Mouse (Mus musculus): ENCODE measurements around the gene Ccnjl. TPM values are rescaled to one million over a fixed set of nuclear protein-coding genes. Genes with fewer than 3 reads are reported as not detected.

Gene Ccnjl
- polyA plus RNA-seq, 1 experiment: not detected

- Histone ChIP-seq H3K36me3 (ENCODE audit: control insufficient read depth) (no peaks in the 10 kb centered on the region), H3K9me3 (ENCODE audit: control insufficient read depth, low read length) (no peaks in the 10 kb centered on the region), H3K4me1 (ENCODE audit: control insufficient read depth) (no peaks in the 10 kb centered on the region), H3K27me3 (ENCODE audit: control insufficient read depth) (no peaks in the 10 kb centered on the region), H3K4me3 (replicated peaks) (no peak overlapping the region)
- TF ChIP-seq GATA1 (IDR thresholded peaks at IDR 0.05; ENCODE audit: low read length) (no peak), TAL1 (IDR thresholded peaks at IDR 0.05; ENCODE audit: low read length) (no peak)
Observed at GRCm38 (mm10) chr11:43556538-43556937, 28.0 kb downstream of the Ccnjl start.

GRCm38 (mm10) chr11:43559515-43560292 lies 31.1 kb downstream of the Ccnjl start:
- Histone ChIP-seq H3K27me3 (ENCODE audit: control insufficient read depth) (no peaks in the 10 kb centered on the region), H3K9me3 (ENCODE audit: control insufficient read depth, low read length) (no peaks in the 10 kb centered on the region), H3K4me3 (replicated peaks) (no peak overlapping the region), H3K4me1 (ENCODE audit: control insufficient read depth) (no peaks in the 10 kb centered on the region), H3K36me3 (ENCODE audit: control insufficient read depth) (no peaks in the 10 kb centered on the region)
- TF ChIP-seq GATA1 (IDR thresholded peaks at IDR 0.05; ENCODE audit: low read length) (no peak), TAL1 (IDR thresholded peaks at IDR 0.05; ENCODE audit: low read length) (no peak)

- Histone ChIP-seq H3K4me1 (ENCODE audit: control insufficient read depth) (no peaks in the 10 kb centered on the region), H3K9me3 (ENCODE audit: control insufficient read depth, low read length) (no peaks in the 10 kb centered on the region), H3K4me3 (replicated peaks) (no peak overlapping the region), H3K36me3 (ENCODE audit: control insufficient read depth) (no peaks in the 10 kb centered on the region), H3K27me3 (ENCODE audit: control insufficient read depth) (no peaks in the 10 kb centered on the region)
- TF ChIP-seq GATA1 (IDR thresholded peaks at IDR 0.05; ENCODE audit: low read length) (no peak), TAL1 (IDR thresholded peaks at IDR 0.05; ENCODE audit: low read length) (no peak)
Observed at GRCm38 (mm10) chr11:43563654-43564244, 35.2 kb downstream of the Ccnjl start.

- TF ChIP-seq GATA1 (IDR thresholded peaks at IDR 0.05; ENCODE audit: low read length): no peak
- no peak for TF ChIP-seq TAL1 (IDR thresholded peaks at IDR 0.05; ENCODE audit: low read length)
- Histone ChIP-seq H3K9me3 (ENCODE audit: control insufficient read depth, low read length) (no peaks in the 10 kb centered on the region), H3K4me1 (ENCODE audit: control insufficient read depth) (no peaks in the 10 kb centered on the region), H3K4me3 (replicated peaks) (no peak overlapping the region), H3K36me3 (ENCODE audit: control insufficient read depth) (no peaks in the 10 kb centered on the region), H3K27me3 (ENCODE audit: control insufficient read depth) (no peaks in the 10 kb centered on the region)
Observed at GRCm38 (mm10) chr11:43565414-43565813, 36.8 kb downstream of the Ccnjl start.

- Histone ChIP-seq H3K4me3 (replicated peaks) (no peak overlapping the region), H3K36me3 (ENCODE audit: control insufficient read depth) (no peaks in the 10 kb centered on the region), H3K27me3 (ENCODE audit: control insufficient read depth) (no peaks in the 10 kb centered on the region), H3K4me1 (ENCODE audit: control insufficient read depth) (no peaks in the 10 kb centered on the region; the same call in 1 of the 2 replicates), H3K9me3 (ENCODE audit: control insufficient read depth, low read length) (no peaks in the 10 kb centered on the region)
- TF ChIP-seq GATA1 (IDR thresholded peaks at IDR 0.05; ENCODE audit: low read length): no peak
- no peak for TF ChIP-seq TAL1 (IDR thresholded peaks at IDR 0.05; ENCODE audit: low read length)
Observed at GRCm38 (mm10) chr11:43565852-43566251, 37.3 kb downstream of the Ccnjl start.

- no peaks in the 10 kb centered on the region for H3K9me3 ChIP-seq (ENCODE audit: control insufficient read depth, low read length)
Observed at GRCm38 (mm10) chr11:43566696-43567095, 38.1 kb downstream of the Ccnjl start.

GRCm38 (mm10) chr11:43568263-43568662 lies 39.7 kb downstream of the Ccnjl start:
- Histone ChIP-seq H3K4me1 (ENCODE audit: control insufficient read depth) (no peaks in the 10 kb centered on the region; the same call in 1 of the 2 replicates), H3K36me3 (ENCODE audit: control insufficient read depth) (no peaks in the 10 kb centered on the region), H3K4me3 (replicated peaks) (no peak overlapping the region), H3K9me3 (ENCODE audit: control insufficient read depth, low read length) (no peaks in the 10 kb centered on the region), H3K27me3 (ENCODE audit: control insufficient read depth) (no peaks in the 10 kb centered on the region)
- no peak for TF ChIP-seq GATA1 (IDR thresholded peaks at IDR 0.05; ENCODE audit: low read length)
- no peak for TF ChIP-seq TAL1 (IDR thresholded peaks at IDR 0.05; ENCODE audit: low read length)

More at GRCm38 (mm10) chr11:43566696-43567095, 38.1 kb downstream of the Ccnjl start:
- H3K4me3 ChIP-seq (replicated peaks): no peak overlapping the region
- no peaks in the 10 kb centered on the region; the same call in 1 of the 2 replicates for H3K4me1 ChIP-seq (ENCODE audit: control insufficient read depth)
- TF ChIP-seq GATA1 (IDR thresholded peaks at IDR 0.05; ENCODE audit: low read length) (no peak), TAL1 (IDR thresholded peaks at IDR 0.05; ENCODE audit: low read length) (no peak)
- no peaks in the 10 kb centered on the region for H3K36me3 ChIP-seq (ENCODE audit: control insufficient read depth)
- no peaks in the 10 kb centered on the region for H3K27me3 ChIP-seq (ENCODE audit: control insufficient read depth)

GRCm38 (mm10) chr11:43569188-43569587 lies 40.6 kb downstream of the Ccnjl start:
- H3K4me3 ChIP-seq (replicated peaks): no peak overlapping the region
- no peaks in the 10 kb centered on the region for H3K9me3 ChIP-seq (ENCODE audit: control insufficient read depth, low read length)
- TF ChIP-seq TAL1 (IDR thresholded peaks at IDR 0.05; ENCODE audit: low read length) (no peak), GATA1 (IDR thresholded peaks at IDR 0.05; ENCODE audit: low read length) (no peak)

GRCm38 (mm10) chr11:43569595-43569994 lies 41.0 kb downstream of the Ccnjl start:
- no peaks in the 10 kb centered on the region for H3K9me3 ChIP-seq (ENCODE audit: control insufficient read depth, low read length)
- H3K4me3 ChIP-seq (replicated peaks): no peak overlapping the region
- H3K36me3 ChIP-seq (ENCODE audit: control insufficient read depth): no peaks in the 10 kb centered on the region
- TF ChIP-seq GATA1 (IDR thresholded peaks at IDR 0.05; ENCODE audit: low read length): no peak
- no peaks in the 10 kb centered on the region; the same call in 1 of the 2 replicates for H3K4me1 ChIP-seq (ENCODE audit: control insufficient read depth)
- H3K27me3 ChIP-seq (ENCODE audit: control insufficient read depth): no peaks in the 10 kb centered on the region

More at GRCm38 (mm10) chr11:43569188-43569587, 40.6 kb downstream of the Ccnjl start:
- no peaks in the 10 kb centered on the region for H3K36me3 ChIP-seq (ENCODE audit: control insufficient read depth)
- no peaks in the 10 kb centered on the region for H3K27me3 ChIP-seq (ENCODE audit: control insufficient read depth)
- no peaks in the 10 kb centered on the region; the same call in 1 of the 2 replicates for H3K4me1 ChIP-seq (ENCODE audit: control insufficient read depth)
